Mouse (Mus musculus) CH12.LX (cell line): ENCODE measurements around the gene Dnmt3l. TPM values are rescaled to one million over a fixed set of nuclear protein-coding genes. Genes with fewer than 3 reads are reported as not detected.
"Not testable (repeated sequence)": the region's sequence is repeated elsewhere in the genome, so short reads cannot be mapped to it uniquely, and the experiment has no call there.

ENCODE experiments used
- DNase-seq: peaks from one replicate; pipeline ENCODE4 v3.0.0-alpha.2; 2013; ENCODE audit errors: extremely low read depth
- H3K27ac ChIP-seq: 2 replicates; pipeline ENCODE4 v1.5.1; 2012; ENCODE audit warnings: low read depth, mild to moderate bottlenecking, control low read depth, moderate library complexity; ENCODE audit not compliant: insufficient read depth
- H3K27me3 ChIP-seq: replicated peaks from 2 replicates; pipeline ENCODE3; 2012; ENCODE audit warnings: inconsistent platforms
- H3K36me3 ChIP-seq, 2 experiments: replicated peaks in 1 of 2; 2 replicates each; pipeline versions ENCODE3 to v1.6.1; 2012; ENCODE audit warnings: inconsistent platforms in 1 of 2, low read length in 1 of 2, mild to moderate bottlenecking in 1 of 2, mixed read lengths in 1 of 2, moderate library complexity in 1 of 2; ENCODE audit not compliant: control insufficient read depth in 1 of 2, insufficient read depth in 1 of 2
- H3K4me1 ChIP-seq, 2 experiments: 2 replicates each; pipeline ENCODE4 v1.6.1; 2012; ENCODE audit warnings: inconsistent platforms in 1 of 2, moderate library complexity in 1 of 2; ENCODE audit not compliant: insufficient read depth in 2 of 2, control insufficient read depth in 1 of 2
- H3K4me2 ChIP-seq: 2 replicates; pipeline ENCODE4 v1.6.1; 2012; ENCODE audit warnings: low read depth, mild to moderate bottlenecking, control low read depth; ENCODE audit not compliant: poor library complexity, insufficient read depth, severe bottlenecking
- H3K4me3 ChIP-seq, 3 experiments: fragments of 150-350 bp in 1 of 3; sonication (generic) in 1 of 3; replicated peaks in 1 of 3; 2 replicates each; pipeline versions ENCODE3 to v1.5.1; 2011 to 2012; ENCODE audit warnings: low read depth in 2 of 3, low read length in 2 of 3, mild to moderate bottlenecking in 2 of 3, moderate library complexity in 2 of 3, control low read depth in 1 of 3, improper control_type of control experiment in 1 of 3, inconsistent platforms in 1 of 3, mixed read lengths in 1 of 3; ENCODE audit not compliant: poor library complexity in 1 of 3
- H3K79me2 ChIP-seq: replicated peaks from 2 replicates; pipeline ENCODE4 v1.6.1; 2012; ENCODE audit warnings: mild to moderate bottlenecking, moderate library complexity; ENCODE audit not compliant: control insufficient read depth, poor library complexity, insufficient read depth, severe bottlenecking; ENCODE audit errors: extremely low read depth
- H3K9ac ChIP-seq: 2 replicates; pipeline ENCODE4 v1.6.1; 2012; ENCODE audit warnings: low read depth, mild to moderate bottlenecking, control low read depth, moderate library complexity; ENCODE audit not compliant: insufficient read depth
- H3K9me3 ChIP-seq: replicated peaks from 2 replicates; pipeline ENCODE3; 2012; ENCODE audit warnings: low read length, inconsistent platforms, mixed read lengths
- BHLHE40 ChIP-seq: IDR thresholded peaks from 2 replicates; pipeline ENCODE4 v1.6.1; 2011; ENCODE audit warnings: mild to moderate bottlenecking, low read depth, low read length, improper control_type of control experiment
- CHD2 ChIP-seq: IDR thresholded peaks from 2 replicates; pipeline ENCODE4 v1.6.1; 2011; ENCODE audit warnings: low read length, improper control_type of control experiment
- EP300 ChIP-seq: IDR thresholded peaks from 2 replicates; pipeline ENCODE4 v1.6.1; 2011; ENCODE audit warnings: low read length, improper control_type of control experiment
- ETS1 ChIP-seq: conservative IDR thresholded peaks from 2 replicates; pipeline ENCODE4 v1.6.1; 2012; ENCODE audit warnings: low read depth, mild to moderate bottlenecking, inconsistent platforms, low read length, improper control_type of control experiment, moderate library complexity
- GABPA ChIP-seq: IDR thresholded peaks from 2 replicates; pipeline ENCODE4 v1.6.1; 2012; ENCODE audit warnings: low read depth, low read length, improper control_type of control experiment, inconsistent platforms; ENCODE audit not compliant: insufficient replicate concordance
- IRF4 ChIP-seq: IDR thresholded peaks from 2 replicates; pipeline ENCODE4 v1.6.1; 2014; ENCODE audit warnings: low read depth, mild to moderate bottlenecking, inconsistent platforms, low read length, improper control_type of control experiment
- MAX ChIP-seq: IDR thresholded peaks from 2 replicates; pipeline ENCODE4 v1.6.1; 2011; ENCODE audit warnings: low read length, improper control_type of control experiment
- MEF2A ChIP-seq: IDR thresholded peaks from 2 replicates; pipeline ENCODE4 v1.6.1; 2014; ENCODE audit warnings: low read depth, mild to moderate bottlenecking, inconsistent platforms, low read length, improper control_type of control experiment, borderline replicate concordance
- SIN3A ChIP-seq: IDR thresholded peaks from 2 replicates; pipeline ENCODE4 v1.6.1; 2012; ENCODE audit warnings: low read length, improper control_type of control experiment, inconsistent platforms
- dilution Hi-C: fragments of 300-500 bp; cut with MboI; formaldehyde crosslinking; loops from 2 replicates; pipeline ENCODE4 v1.14.3; 2020; ENCODE audit warnings: low sequenced_read_pairs; ENCODE audit not compliant: extremely low pct_unique_long_range_greater_than_20kb, extremely low pct_ligation_motif_present
- in situ Hi-C: fragments of 300-500 bp; cut with MboI; formaldehyde crosslinking; loops from 3 replicates; pipeline ENCODE4 v1.14.3; 2019; ENCODE audit warnings: low sequenced_read_pairs, low pct_ligation_motif_present, low pct_unique_long_range_greater_than_20kb, mixed read lengths
- polyA plus RNA-seq: library from polyadenylated mRNA; unstranded; fragments of >175 nt; gene quantifications from 2 replicates; pipeline ENCODE4 v1.2.1, GENCODE M21; 2012; ENCODE audit warnings: low read depth; ENCODE audit not compliant: insufficient read length
- total RNA-seq, 2 experiments: library from RNA; depleted of rRNA; stranded (reverse); fragments of 300-350 nt in 1 of 2; fragments of >200 nt in 1 of 2; gene quantifications; 2 replicates each; pipeline ENCODE4 v1.2.3; 2012 to 2014

The Dnmt3l gene
- total and polyA plus RNA-seq, 3 experiments, result 0.21 to 0.23 TPM; not detected in 1

DNA sequence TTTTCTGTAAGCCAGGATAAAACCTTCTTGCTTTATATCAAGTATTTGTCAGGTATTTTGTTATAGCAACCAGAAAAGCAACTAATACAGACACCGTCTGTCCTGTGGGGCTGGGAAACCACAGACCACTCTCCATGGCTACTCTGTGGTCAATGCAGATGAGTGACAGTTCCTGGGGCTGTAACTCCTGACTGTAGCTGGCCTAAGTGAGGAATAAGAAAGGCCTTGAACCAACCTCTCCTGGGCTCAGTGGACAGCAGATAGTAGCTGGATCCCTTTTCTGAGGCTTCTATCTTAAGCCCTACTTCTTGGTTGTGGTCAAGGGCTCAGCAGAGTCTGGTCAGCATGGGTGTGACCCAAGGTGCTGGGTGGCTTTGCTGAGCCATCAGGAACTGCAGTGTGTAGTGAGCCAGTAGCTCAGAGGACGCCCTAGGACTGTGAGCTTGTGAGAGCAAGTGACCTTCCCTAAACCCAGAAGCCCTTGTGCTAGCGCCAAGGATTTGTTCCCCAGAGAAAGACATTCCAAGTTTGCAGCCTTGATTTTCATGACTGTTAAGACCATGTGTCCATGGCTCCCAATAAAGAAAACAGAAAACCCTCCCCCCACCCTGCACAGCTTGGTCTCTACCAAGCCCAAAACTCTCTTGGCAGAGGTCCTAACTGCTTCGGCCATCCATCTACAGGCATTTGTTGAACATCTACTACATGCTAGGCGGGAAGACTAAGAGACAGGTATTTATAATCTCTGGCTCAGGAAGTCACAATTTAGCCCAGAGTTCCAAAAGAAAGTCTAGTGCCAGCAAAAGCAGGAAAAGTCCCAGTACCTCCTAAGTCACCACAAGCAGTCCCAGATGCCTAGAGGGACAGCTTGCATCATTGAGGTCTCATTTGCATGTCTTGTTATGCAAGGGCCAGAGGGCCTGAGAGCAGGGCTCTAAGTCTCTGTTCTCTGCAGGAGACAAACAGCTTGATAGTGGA lies 54.5 kb downstream of the Dnmt3l start:
- H3K4me2 ChIP-seq, result no peak overlapping the region
- no peak for TF ChIP-seq MAX
- TF ChIP-seq SIN3A, result no peak
- TF ChIP-seq IRF4, result 0 out of 2 replicates have a peak, but pooled peaks have one; percentile 35
- TF ChIP-seq BHLHE40, result peak; percentile 28; the same call in 1 of the 2 replicates
- 0 out of 2 replicates have a peak, but pooled peaks have one; percentile 22 for TF ChIP-seq ETS1
- TF ChIP-seq CHD2, result no peak
- peak; percentile 9; the same call in 1 of the 2 replicates for TF ChIP-seq EP300
- TF ChIP-seq GABPA, result no peak
- TF ChIP-seq MEF2A, result no peak
- H3K9me3 ChIP-seq, result peaks cover 43% of the 10 kb centered on the region
- H3K79me2 ChIP-seq, result no peaks in the 10 kb centered on the region
- H3K4me3 ChIP-seq, result no peak overlapping the region
- H3K36me3 ChIP-seq, result no peaks in the 10 kb centered on the region
- no peak overlapping the region for H3K27ac ChIP-seq
- in situ Hi-C loops (loop anchor here (10.0 kb wide), 1 partner anchor 49 kb away; no protein-coding TSS in a partner anchor), dilution Hi-C loops (no loop called here)
- peak; percentile 25 for DNase-seq
- peaks cover 20 to 45% of the 10 kb centered on the region in 2 experiments for H3K4me1 ChIP-seq
- H3K27me3 ChIP-seq, result peaks cover 65% of the 10 kb centered on the region
- no peak overlapping the region for H3K9ac ChIP-seq

DNA sequence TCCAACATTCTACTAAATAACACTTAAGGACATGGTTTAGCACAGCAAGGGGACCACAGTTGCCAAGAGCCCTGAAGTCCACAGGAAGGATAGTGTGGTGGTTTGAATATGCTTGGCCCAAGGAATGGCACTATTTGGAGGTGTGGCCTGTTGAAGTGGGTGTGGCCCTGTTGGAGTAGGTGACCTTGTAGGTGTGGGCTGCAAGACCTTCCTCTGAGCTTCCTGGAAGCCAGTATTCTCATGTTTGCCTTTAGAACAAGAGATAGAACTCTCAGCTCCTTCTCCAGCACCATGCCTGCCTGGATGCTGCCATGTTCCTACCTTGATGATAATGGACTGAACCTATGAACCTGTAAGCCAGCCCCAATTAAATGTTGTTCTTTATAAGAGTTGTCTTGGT lies 58.1 kb downstream of the Dnmt3l start:
- H3K27ac ChIP-seq, H3K9ac ChIP-seq, DNase-seq, H3K4me2 ChIP-seq, dilution Hi-C loops, H3K4me3 ChIP-seq, H3K79me2 ChIP-seq, H3K36me3 ChIP-seq: not testable (repeated sequence)
- H3K27me3 ChIP-seq, result peaks cover 42% of the 10 kb centered on the region
- peaks cover 8 to 19% of the 10 kb centered on the region in 2 experiments for H3K4me1 ChIP-seq
- H3K9me3 ChIP-seq, result peaks cover 39% of the 10 kb centered on the region
- in situ Hi-C loops, result loop anchor here (10.0 kb wide), 1 partner anchor 45 kb away; no protein-coding TSS in a partner anchor
